Mouse (Mus musculus) sigmoid colon, adult 10 weeks (tissue): ENCODE data around the gene Cars2. TPM values are rescaled to one million over a fixed set of nuclear protein-coding genes. Genes with fewer than 3 reads are reported as not detected.

ENCODE experiments used
- polyA plus RNA-seq: library from polyadenylated mRNA; stranded (reverse); fragments of 350-450 nt; fragmentation: Illumina TruSeq; extraction: RNeasy Lipid Tissue Mini Kit (QIAGEN cat#74804); gene quantifications from one replicate; pipeline ENCODE4 v1.2.3, GENCODE M21; 2014; ENCODE audit warnings: low read depth, low replicate concordance

The Cars2 gene
- 11.7 TPM for polyA plus RNA-seq

GRCm38 (mm10) chr8:11550281-11550948 is at the start of gene Cars2:
Cars2 (minus strand) TSS chr8:11550783.

GRCm38 (mm10) chr8:11554799-11555719 is 4.5 kb upstream of the Cars2 start, which contains the start of gene Ing1:
Ing1 (plus strand) TSS chr8:11555571.

GRCm38 (mm10) chr8:11497017-11497990 is 53.3 kb downstream of the Cars2 start, which contains the start of gene Naxd:
Naxd (plus strand) TSS chr8:11497506.

GRCm38 (mm10) chr8:11477811-11478761 is 72.5 kb downstream of the Cars2 start, which contains the start of gene Rab20:
Rab20 (minus strand) TSS chr8:11478710.

Other genes starting within 250 kb of the Cars2 start
- gene Col4a2, start 238.0 kb downstream of the Cars2 start, polyA plus RNA-seq, result 2.2 TPM
- 34.5 TPM for gene Col4a1, start 238.0 kb downstream of the Cars2 start, polyA plus RNA-seq
- 5.1 TPM for gene Rab20, start 72.1 kb downstream of the Cars2 start, polyA plus RNA-seq
- 14.4 TPM for gene Naxd, start 53.3 kb downstream of the Cars2 start, polyA plus RNA-seq
- 38.8 TPM for gene Ing1, start 4.8 kb upstream of the Cars2 start, polyA plus RNA-seq
- 108 TPM for gene Ankrd10, start 85.0 kb upstream of the Cars2 start, polyA plus RNA-seq
- gene 1700016D06Rik, start 150.3 kb upstream of the Cars2 start, polyA plus RNA-seq, result not detected
- 14.0 TPM for gene Arhgef7, start 176.9 kb upstream of the Cars2 start, polyA plus RNA-seq